Mouse (Mus musculus) bone marrow, adult 2 months (tissue): ENCODE data around the gene Tmem232. TPM values are rescaled to one million over a fixed set of nuclear protein-coding genes. Genes with fewer than 3 reads are reported as not detected.

ENCODE experiments used
- H3K27ac ChIP-seq: fragments of 200-500 bp; 2 replicates; pipeline ENCODE4 v1.5.1; 2012; ENCODE audit warnings: low read depth, mild to moderate bottlenecking, control low read depth, inconsistent platforms, low read length; ENCODE audit not compliant: control insufficient read depth, poor library complexity, insufficient read depth
- H3K4me1 ChIP-seq: fragments of 200-500 bp; 2 replicates; pipeline ENCODE4 v1.6.1; 2011; ENCODE audit warnings: low read length; ENCODE audit not compliant: control insufficient read depth, insufficient read depth
- H3K4me3 ChIP-seq: fragments of 200-500 bp; replicated peaks from 2 replicates; pipeline ENCODE3; 2011; ENCODE audit warnings: mild to moderate bottlenecking, low read depth, low read length, control low read depth; ENCODE audit not compliant: control insufficient read depth
- CTCF ChIP-seq: fragments of 200-500 bp; IDR thresholded peaks from 2 replicates; pipeline ENCODE4 v1.5.1; 2011; ENCODE audit warnings: low read length, control low read depth; ENCODE audit not compliant: control insufficient read depth, insufficient read depth
- POLR2A ChIP-seq: fragments of 200-500 bp; IDR thresholded peaks from 2 replicates; pipeline ENCODE4 v1.6.1; 2011; ENCODE audit warnings: low read depth, mild to moderate bottlenecking, control low read depth, low read length, borderline replicate concordance; ENCODE audit not compliant: control insufficient read depth
- WGBS: fragments of 180-500 bp; shearing (Covaris S2); methylation state at CpG from one replicate; pipeline ENCODE4 v1.1.7; 2018; 5-methylcytosine and 5-hydroxymethylcytosine counted together
- polyA plus RNA-seq: library from polyadenylated mRNA; stranded (reverse); fragments of >200 nt; gene quantifications from 2 replicates; pipeline ENCODE4 v1.2.4, GENCODE M21; 2011; ENCODE audit warnings: low replicate concordance; ENCODE audit not compliant: missing spikeins, insufficient read depth, insufficient read length

The Tmem232 gene
- polyA plus RNA-seq: not detected in 2 replicates

GRCm38 (mm10) chr17:65540441-65541272 lies at the start of gene Tmem232:
Gene Tmem232, minus strand, starts transcription at chr17:65540782.
- 11% methylated on average over 26 of the region's 26 CpGs for WGBS
- no peak within 1 kb of the TSS for H3K4me3 ChIP-seq

GRCm38 (mm10) chr17:65586892-65587291 lies 46.3 kb upstream of the Tmem232 start:
- H3K27ac ChIP-seq: no peak overlapping the region
- H3K4me1 ChIP-seq: no peaks in the 10 kb centered on the region; the same call in 1 of the 2 replicates
- 73% methylated on average over 3 of the region's 3 CpGs for WGBS
- TF ChIP-seq CTCF (no peak), POLR2A (no peak)
- no peak overlapping the region for H3K4me3 ChIP-seq

More at GRCm38 (mm10) chr17:65540441-65541272, at the start of gene Tmem232:
- H3K4me1 ChIP-seq: no peaks in the 10 kb centered on the region
- no peak within 1 kb of the TSS for H3K27ac ChIP-seq
- TF ChIP-seq CTCF: no peak
- no peak for TF ChIP-seq POLR2A

GRCm38 (mm10) chr17:65581440-65581839 lies 40.9 kb upstream of the Tmem232 start:
- Histone ChIP-seq H3K4me3 (no peak overlapping the region), H3K4me1 (no peaks in the 10 kb centered on the region), H3K27ac (no peak overlapping the region)
- WGBS: 95% methylated on average over 5 of the region's 5 CpGs
- TF ChIP-seq CTCF (no peak), POLR2A (no peak)

GRCm38 (mm10) chr17:65579766-65580165 lies 39.2 kb upstream of the Tmem232 start:
- no peak overlapping the region for H3K4me3 ChIP-seq
- no peak overlapping the region for H3K27ac ChIP-seq
- 95% methylated on average over 7 of the region's 7 CpGs for WGBS
- H3K4me1 ChIP-seq: no peaks in the 10 kb centered on the region
- TF ChIP-seq CTCF (no peak), POLR2A (no peak)

- 44% methylated on average over 1 of the region's 1 CpGs for WGBS
- TF ChIP-seq POLR2A: no peak
- TF ChIP-seq CTCF: no peak
- Histone ChIP-seq H3K4me1 (no peaks in the 10 kb centered on the region), H3K4me3 (no peak overlapping the region), H3K27ac (no peak overlapping the region)
Observed at GRCm38 (mm10) chr17:65575339-65575738, 34.8 kb upstream of the Tmem232 start.

GRCm38 (mm10) chr17:65574850-65575249 lies 34.3 kb upstream of the Tmem232 start:
- Histone ChIP-seq H3K27ac (no peak overlapping the region), H3K4me1 (no peaks in the 10 kb centered on the region), H3K4me3 (no peak overlapping the region)
- TF ChIP-seq CTCF: no peak
- no peak for TF ChIP-seq POLR2A
- WGBS: 75% methylated on average over 8 of the region's 8 CpGs

GRCm38 (mm10) chr17:65571866-65572265 lies 31.3 kb upstream of the Tmem232 start:
- Histone ChIP-seq H3K27ac (no peak overlapping the region), H3K4me3 (no peak overlapping the region), H3K4me1 (no peaks in the 10 kb centered on the region)
- 79% methylated on average over 9 of the region's 9 CpGs for WGBS
- TF ChIP-seq CTCF (no peak), POLR2A (no peak)

GRCm38 (mm10) chr17:65571466-65571865 lies 30.9 kb upstream of the Tmem232 start:
- WGBS: 85% methylated on average over 8 of the region's 8 CpGs
- Histone ChIP-seq H3K4me3 (no peak overlapping the region), H3K27ac (no peak overlapping the region), H3K4me1 (no peaks in the 10 kb centered on the region)
- TF ChIP-seq POLR2A: no peak
- TF ChIP-seq CTCF: no peak

GRCm38 (mm10) chr17:65564189-65564588 lies 23.6 kb upstream of the Tmem232 start:
- WGBS: 67% methylated on average over 5 of the region's 5 CpGs
- no peak overlapping the region for H3K27ac ChIP-seq
- no peak for TF ChIP-seq CTCF
- H3K4me3 ChIP-seq: no peak overlapping the region
- no peaks in the 10 kb centered on the region for H3K4me1 ChIP-seq
